Mouse (Mus musculus): ENCODE measurements at regions not wholly inside any gene's neighbourhood (a gene's known extent, or its start where the extent isn't known, plus 50 kb on each side); places are given as distances from the start of the nearest gene placed in this dataset.
A peak's percentile ranks its signal among the peaks of the same experiment; 100 is the strongest.

- no peak for DNase-seq
- H3K4me2 ChIP-seq: no peak overlapping the region
These were observed 805.4 kb downstream of the Tmem182 start for GRCm38 (mm10) chr1:41610783-41611182.

DNA sequence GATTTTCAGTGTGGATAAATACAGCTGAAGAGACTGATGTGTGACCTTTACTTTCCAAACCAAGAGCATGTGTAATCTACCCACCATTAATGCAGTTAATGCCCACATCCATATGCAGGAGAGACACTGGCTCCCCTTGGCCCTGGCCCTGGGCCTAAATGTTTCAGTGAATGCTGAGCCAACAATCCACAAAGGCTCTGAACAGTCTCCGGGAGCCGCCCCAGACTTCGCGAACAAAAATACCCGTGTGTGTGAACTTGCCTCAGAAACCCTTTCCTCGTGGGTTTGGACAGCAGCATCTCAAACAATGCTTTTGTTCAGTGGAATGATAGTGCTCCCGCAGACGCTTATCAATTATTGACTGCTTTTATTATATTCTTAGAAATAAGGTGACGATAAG is 846.4 kb downstream of the Tmem182 start:
- WGBS: 67% methylated on average over 9 of the region's 9 CpGs
- H3K4me2 ChIP-seq: no peak overlapping the region

More at GRCm38 (mm10) chr1:41610783-41611182, 805.4 kb downstream of the Tmem182 start:
- no peak for TF ChIP-seq CTCF (IDR thresholded peaks at IDR 0.05; ENCODE audit: low read depth)
- Histone ChIP-seq H3K9ac (no peak overlapping the region), H3K27me3 (ENCODE audit: insufficient read depth, low read length) (no peaks in the 10 kb centered on the region), H3K27ac (ENCODE audit: low read depth) (no peak overlapping the region), H3K4me3 (ENCODE audit: low read depth, low read length) (no peak overlapping the region), H3K36me3 (ENCODE audit: insufficient read depth) (no peaks in the 10 kb centered on the region), H3K9me3 (ENCODE audit: low read depth, low read length) (no peaks in the 10 kb centered on the region), H3K4me1 (ENCODE audit: insufficient read depth) (no peaks in the 10 kb centered on the region)
- ATAC-seq (ENCODE audit: insufficient read depth): no peak
- 65% methylated on average over 8 of the region's 8 CpGs for WGBS

DNA sequence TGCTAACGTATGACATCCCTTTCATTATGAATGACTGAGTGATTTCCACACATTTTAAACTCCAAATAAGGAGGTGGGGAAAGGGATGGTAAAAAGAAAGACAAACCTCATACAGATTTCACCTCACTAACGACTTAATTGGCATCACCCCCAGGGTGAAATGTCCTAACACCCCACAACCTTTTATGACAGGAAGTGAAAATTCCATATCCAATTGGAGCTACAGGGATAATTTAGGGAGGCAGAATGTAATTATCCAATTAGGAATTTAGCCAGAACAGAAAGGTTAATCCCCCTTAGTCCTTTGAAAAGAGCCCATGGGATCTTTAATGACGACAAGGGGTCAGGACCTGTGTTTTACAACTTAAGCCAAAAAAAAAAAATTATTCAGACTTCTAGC is 846.8 kb downstream of the Tmem182 start:
- no peak for ATAC-seq (ENCODE audit: insufficient read depth)
- Histone ChIP-seq H3K27me3 (ENCODE audit: insufficient read depth, low read length) (no peaks in the 10 kb centered on the region), H3K27ac (ENCODE audit: low read depth) (peak overlapping the region; percentile 58; the same call in 1 of the 2 replicates), H3K9ac (no peak overlapping the region), H3K4me2 (peak overlapping the region; percentile 32; the same call in 1 of the 2 replicates), H3K4me1 (ENCODE audit: insufficient read depth) (no peaks in the 10 kb centered on the region), H3K36me3 (ENCODE audit: insufficient read depth) (no peaks in the 10 kb centered on the region), H3K4me3 (ENCODE audit: low read depth, low read length) (no peak overlapping the region), H3K9me3 (ENCODE audit: low read depth, low read length) (no peaks in the 10 kb centered on the region)
- WGBS: 43% methylated on average over 3 of the region's 3 CpGs
- no peak for DNase-seq
- no peak for TF ChIP-seq CTCF (IDR thresholded peaks at IDR 0.05; ENCODE audit: low read depth)

More for the DNA sequence above, 846.4 kb downstream of the Tmem182 start:
- no peaks in the 10 kb centered on the region for H3K27me3 ChIP-seq (ENCODE audit: insufficient read depth, low read length)
- no peak overlapping the region for H3K4me3 ChIP-seq (ENCODE audit: low read depth, low read length)
- no peaks in the 10 kb centered on the region for H3K36me3 ChIP-seq (ENCODE audit: insufficient read depth)
- H3K27ac ChIP-seq (ENCODE audit: low read depth): peak overlapping the region; percentile 58; the same call in 1 of the 2 replicates
- no peak for ATAC-seq (ENCODE audit: insufficient read depth)
- H3K4me1 ChIP-seq (ENCODE audit: insufficient read depth): no peaks in the 10 kb centered on the region
- H3K9ac ChIP-seq: no peak overlapping the region
- DNase-seq: peak; percentile 22
- no peak for TF ChIP-seq CTCF (IDR thresholded peaks at IDR 0.05; ENCODE audit: low read depth)
- no peaks in the 10 kb centered on the region for H3K9me3 ChIP-seq (ENCODE audit: low read depth, low read length)

- peak; percentile 85 for ATAC-seq (ENCODE audit: insufficient read depth)
- DNase-seq: peak; percentile 91
- H3K4me1 ChIP-seq (ENCODE audit: insufficient read depth): no peaks in the 10 kb centered on the region
These were observed 847.4 kb downstream of the Tmem182 start for GRCm38 (mm10) chr1:41652646-41653427.

GRCm38 (mm10) chr1:41674086-41674485 is 868.7 kb downstream of the Tmem182 start:
- ATAC-seq (ENCODE audit: insufficient read depth) (no peak), DNase-seq (no peak)
- no peak overlapping the region for H3K4me3 ChIP-seq (ENCODE audit: low read depth, low read length)
- no peak overlapping the region for H3K9ac ChIP-seq
- no peak overlapping the region for H3K27ac ChIP-seq (ENCODE audit: low read depth)
- no peaks in the 10 kb centered on the region for H3K9me3 ChIP-seq (ENCODE audit: low read depth, low read length)
- no peaks in the 10 kb centered on the region for H3K27me3 ChIP-seq (ENCODE audit: insufficient read depth, low read length)
- H3K36me3 ChIP-seq (ENCODE audit: insufficient read depth): no peaks in the 10 kb centered on the region
- 73% methylated on average over 6 of the region's 6 CpGs for WGBS
- no peak overlapping the region for H3K4me2 ChIP-seq
- TF ChIP-seq CTCF (IDR thresholded peaks at IDR 0.05; ENCODE audit: low read depth): no peak
- H3K4me1 ChIP-seq (ENCODE audit: insufficient read depth): no peaks in the 10 kb centered on the region

More at GRCm38 (mm10) chr1:41652646-41653427, 847.4 kb downstream of the Tmem182 start:
- H3K27me3 ChIP-seq (ENCODE audit: insufficient read depth, low read length): no peaks in the 10 kb centered on the region
- H3K9me3 ChIP-seq (ENCODE audit: low read depth, low read length): no peaks in the 10 kb centered on the region
- H3K27ac ChIP-seq (ENCODE audit: low read depth): peak overlapping the region; percentile 58; the same call in 1 of the 2 replicates
- no peak for TF ChIP-seq CTCF (IDR thresholded peaks at IDR 0.05; ENCODE audit: low read depth)
- H3K9ac ChIP-seq: no peak overlapping the region
- WGBS: 25% methylated on average over 8 of the region's 8 CpGs
- H3K4me3 ChIP-seq (ENCODE audit: low read depth, low read length): no peak overlapping the region
- no peaks in the 10 kb centered on the region for H3K36me3 ChIP-seq (ENCODE audit: insufficient read depth)
- H3K4me2 ChIP-seq: peak overlapping the region; percentile 32; the same call in 1 of the 2 replicates

- no peaks in the 10 kb centered on the region for H3K36me3 ChIP-seq (ENCODE audit: insufficient read depth)
- no peak overlapping the region for H3K27ac ChIP-seq (ENCODE audit: low read depth)
- WGBS: 46% methylated on average over 6 of the region's 6 CpGs
- no peak for TF ChIP-seq CTCF (IDR thresholded peaks at IDR 0.05; ENCODE audit: low read depth)
- H3K4me3 ChIP-seq (ENCODE audit: low read depth, low read length): no peak overlapping the region
- H3K9ac ChIP-seq: no peak overlapping the region
- no peaks in the 10 kb centered on the region for H3K27me3 ChIP-seq (ENCODE audit: insufficient read depth, low read length)
- H3K9me3 ChIP-seq (ENCODE audit: low read depth, low read length): no peaks in the 10 kb centered on the region
- H3K4me2 ChIP-seq: no peak overlapping the region
- DNase-seq (no peak), ATAC-seq (ENCODE audit: insufficient read depth) (no peak)
- no peaks in the 10 kb centered on the region for H3K4me1 ChIP-seq (ENCODE audit: insufficient read depth)
These were observed 869.9 kb downstream of the Tmem182 start for GRCm38 (mm10) chr1:41675345-41675744.

DNA sequence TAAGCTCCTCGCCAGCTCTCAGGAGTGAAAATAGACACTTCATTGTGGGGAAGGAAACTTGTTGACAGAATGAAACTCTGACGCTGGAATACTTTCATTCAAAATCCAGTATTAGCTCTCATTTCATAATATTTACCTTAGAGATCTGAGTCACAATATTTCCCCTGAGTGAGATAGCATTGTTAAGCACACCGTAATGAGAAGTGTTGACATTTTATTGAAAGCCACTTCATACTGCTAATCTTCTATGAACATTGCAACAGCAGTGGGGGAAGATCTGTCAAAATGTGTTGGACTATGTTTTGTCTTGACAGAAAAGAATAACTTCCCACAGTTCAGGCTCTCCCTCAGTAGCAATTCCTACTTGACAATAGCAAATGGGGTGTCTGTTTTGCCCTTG is 900.3 kb downstream of the Tmem182 start:
- peak; percentile 62 for ATAC-seq (ENCODE audit: insufficient read depth)
- WGBS: 13% methylated on average over 3 of the region's 3 CpGs
- Histone ChIP-seq H3K4me3 (ENCODE audit: low read depth, low read length) (no peak overlapping the region), H3K9me3 (ENCODE audit: low read depth, low read length) (no peaks in the 10 kb centered on the region), H3K27ac (ENCODE audit: low read depth) (no peak overlapping the region), H3K36me3 (ENCODE audit: insufficient read depth) (no peaks in the 10 kb centered on the region), H3K9ac (no peak overlapping the region), H3K4me2 (no peak overlapping the region), H3K27me3 (ENCODE audit: insufficient read depth, low read length) (no peaks in the 10 kb centered on the region), H3K4me1 (ENCODE audit: insufficient read depth) (no peaks in the 10 kb centered on the region)
- peak; percentile 40 for DNase-seq
- TF ChIP-seq CTCF (IDR thresholded peaks at IDR 0.05; ENCODE audit: low read depth): no peak
